Mouse (Mus musculus) intestine, embryonic 15.5 days (tissue): ENCODE measurements around the gene Csad. TPM values are rescaled to one million over a fixed set of nuclear protein-coding genes. Genes with fewer than 3 reads are reported as not detected.

Experiments
- polyA plus RNA-seq: library from polyadenylated mRNA; unstranded; fragments of >200 nt; fragmentation: Nextera tagmentation; extraction: Ambion mirVana; gene quantifications from 2 replicates; pipeline ENCODE4 v1.2.1, GENCODE M21; 2015

Csad gene
- polyA plus RNA-seq, 1 experiment from 2014 or later: 45.8 TPM

Other genes with a start within 250 kb of the Csad start
- gene Krt8, start 200.2 kb downstream of the Csad start, polyA plus RNA-seq: 775 and 835 TPM in 2 replicates
- 263 and 305 TPM in 2 replicates for gene Krt18, start 176.5 kb downstream of the Csad start, polyA plus RNA-seq
- 122 and 124 TPM in 2 replicates for gene Eif4b, start 131.0 kb downstream of the Csad start, polyA plus RNA-seq
- 28.2 and 31.8 TPM in 2 replicates for gene Tns2, start 104.3 kb downstream of the Csad start, polyA plus RNA-seq
- gene Spryd3, start 68.5 kb downstream of the Csad start, polyA plus RNA-seq: 20.7 and 24.3 TPM in 2 replicates
- 10.9 and 12.7 TPM in 2 replicates for gene Igfbp6, start 60.4 kb downstream of the Csad start, polyA plus RNA-seq
- gene Soat2, start 54.2 kb downstream of the Csad start, polyA plus RNA-seq: 12.0 and 14.3 TPM in 2 replicates
- gene Zfp740, start 1.5 kb downstream of the Csad start, polyA plus RNA-seq: 41.3 and 44.1 TPM in 2 replicates
- gene Itgb7, start 27.2 kb upstream of the Csad start, polyA plus RNA-seq: 10.8 and 12.9 TPM in 2 replicates
- gene Rarg, start 52.8 kb upstream of the Csad start, polyA plus RNA-seq: 15.8 and 16.5 TPM in 2 replicates
- 0.08 and 0.14 TPM in 2 replicates for gene Gm9918, start 65.8 kb upstream of the Csad start, polyA plus RNA-seq
- 66.2 and 67.9 TPM in 2 replicates for gene Mfsd5, start 74.7 kb upstream of the Csad start, polyA plus RNA-seq
- 18.3 and 19.7 TPM in 2 replicates for gene Espl1, start 91.5 kb upstream of the Csad start, polyA plus RNA-seq
- gene Pfdn5, start 121.4 kb upstream of the Csad start, polyA plus RNA-seq: 306 and 309 TPM in 2 replicates
- 77.8 and 88.4 TPM in 2 replicates for gene Myg1, start 127.0 kb upstream of the Csad start, polyA plus RNA-seq
- 58.2 and 62.7 TPM in 2 replicates for gene Aaas, start 146.0 kb upstream of the Csad start, polyA plus RNA-seq
- gene Sp7, start 162.5 kb upstream of the Csad start, polyA plus RNA-seq: 0.59 and 0.68 TPM in 2 replicates
- 9.0 and 9.6 TPM in 2 replicates for gene Sp1, start 201.4 kb upstream of the Csad start, polyA plus RNA-seq
- 0.54 and 1.2 TPM in 2 replicates for gene Amhr2, start 240.6 kb upstream of the Csad start, polyA plus RNA-seq